Mouse (Mus musculus) intestine, embryonic 14.5 days (tissue): Measurements from ENCODE around the gene Abcc2. TPM values are rescaled to one million over a fixed set of nuclear protein-coding genes. Genes with fewer than 3 reads are reported as not detected.

Experiments
- ATAC-seq: fragments of 200-750 bp; cut with Nextera tagmentation; replicated peaks from 2 replicates; pipeline ENCODE4 v1.8.0; 2017; ENCODE audit warnings: low read depth, moderate number of reproducible peaks, moderate TSS enrichment, moderate library complexity; ENCODE audit not compliant: low FRiP score, low TSS enrichment
- DNase-seq: peaks from one replicate; pipeline ENCODE4 v3.0.0-alpha.2; 2018; ENCODE audit warnings: low spot score
- H3K27ac ChIP-seq: fragments of 300-500 bp; sonication (generic); 2 replicates; pipeline ENCODE4 v1.5.1; 2014; ENCODE audit warnings: low read depth, mild to moderate bottlenecking, control low read depth
- H3K27me3 ChIP-seq: fragments of 300-500 bp; sonication (generic); replicated peaks from 2 replicates; pipeline ENCODE4 v1.6.1; 2014; ENCODE audit warnings: low read length, control low read depth; ENCODE audit not compliant: control insufficient read depth, insufficient read depth
- H3K36me3 ChIP-seq: fragments of 300-500 bp; sonication (generic); 2 replicates; pipeline ENCODE4 v1.6.1; 2014; ENCODE audit warnings: low read length, control low read depth; ENCODE audit not compliant: control insufficient read depth, insufficient read depth
- H3K4me1 ChIP-seq: fragments of 300-500 bp; sonication (generic); replicated peaks from 2 replicates; pipeline ENCODE4 v1.6.1; 2014; ENCODE audit warnings: low read length, control low read depth, mixed read lengths; ENCODE audit not compliant: control insufficient read depth, insufficient read depth
- H3K4me2 ChIP-seq: fragments of 300-500 bp; sonication (generic); 2 replicates; pipeline ENCODE4 v1.6.1; 2014; ENCODE audit warnings: low read length
- H3K4me3 ChIP-seq: fragments of 300-500 bp; sonication (generic); 2 replicates; pipeline ENCODE4 v1.5.1; 2014; ENCODE audit warnings: low read depth, low read length, control low read depth, mixed read lengths
- H3K9ac ChIP-seq: fragments of 300-500 bp; sonication (generic); 2 replicates; pipeline ENCODE4 v1.6.1; 2014; ENCODE audit warnings: mild to moderate bottlenecking, low read length
- H3K9me3 ChIP-seq: fragments of 300-500 bp; sonication (generic); 2 replicates; pipeline ENCODE4 v1.6.1; 2016; ENCODE audit warnings: low read length, control low read depth; ENCODE audit not compliant: control insufficient read depth
- WGBS: fragments of 180-500 bp; shearing (Covaris S2); extraction: QIAGEN DNeasy Blood & Tissue Kit; methylation state at CpG from one replicate; pipeline ENCODE4 v1.1.7; 2014; 5-methylcytosine and 5-hydroxymethylcytosine counted together
- polyA plus RNA-seq: library from polyadenylated mRNA; unstranded; fragments of >200 nt; fragmentation: Nextera tagmentation; extraction: Ambion mirVana; gene quantifications from 2 replicates; pipeline ENCODE4 v1.2.1, GENCODE M21; 2014

Gene Abcc2
- polyA plus RNA-seq, result 3.8 and 5.3 TPM in 2 replicates

DNA sequence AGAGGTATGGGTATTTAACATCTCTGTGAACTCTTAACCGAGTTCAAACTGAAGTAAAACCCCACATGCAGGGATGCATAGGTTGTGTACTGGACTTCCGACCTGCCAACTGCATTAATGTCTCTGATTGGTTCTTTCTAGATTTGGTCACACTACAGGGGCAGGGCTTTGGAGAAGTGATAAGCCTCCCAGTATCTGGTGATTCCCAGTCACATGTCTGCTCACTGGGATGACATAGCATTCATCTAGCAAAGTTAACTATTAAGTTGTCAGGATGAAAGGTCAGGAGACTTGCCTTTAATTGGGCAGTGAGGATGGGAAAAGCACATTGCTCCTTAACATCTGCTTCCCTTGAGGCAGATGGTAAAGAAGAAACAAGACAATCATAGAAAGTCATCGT lies at the start of gene Abcc2:
TSS of gene Abcc2 (plus strand) at position 213 of the 400 bp plus-strand sequence.
- Histone ChIP-seq H3K4me1 (no peaks in the 10 kb centered on the region), H3K36me3 (no peaks in the 10 kb centered on the region), H3K4me2 (no peak within 1 kb of the TSS), H3K9me3 (no peaks in the 10 kb centered on the region), H3K27ac (no peak within 1 kb of the TSS), H3K27me3 (no peaks in the 10 kb centered on the region), H3K4me3 (no peak within 1 kb of the TSS), H3K9ac (no peak within 1 kb of the TSS)
- ATAC-seq (no peak), DNase-seq (no peak)
- 83% methylated on average over 3 of the region's 3 CpGs for WGBS

DNA sequence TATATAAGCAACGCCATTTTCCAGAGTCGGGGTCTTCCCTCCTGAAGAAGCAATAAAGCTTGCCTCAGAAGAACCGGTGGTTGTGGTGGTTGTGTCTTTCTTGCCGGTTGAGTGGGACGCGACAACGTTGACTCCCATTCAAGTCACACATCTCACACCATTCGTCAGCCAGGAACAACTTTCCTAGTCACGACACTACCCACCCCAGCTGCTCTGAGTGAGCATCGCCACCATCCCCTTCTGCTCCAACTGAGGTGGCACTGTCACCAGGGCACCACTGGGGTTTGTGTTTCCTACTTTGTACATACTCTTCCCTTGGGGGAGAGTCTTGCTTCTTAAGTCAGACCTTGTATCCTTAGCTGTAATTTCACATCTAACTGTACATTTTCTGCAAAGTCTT lies 43.6 kb upstream of the Abcc2 start:
- H3K27ac ChIP-seq, result no peak overlapping the region
- no peaks in the 10 kb centered on the region for H3K4me1 ChIP-seq
- H3K4me3 ChIP-seq, result no peak overlapping the region
- H3K36me3 ChIP-seq, result peaks cover 82% of the 10 kb centered on the region
- DNase-seq, result no peak
- no peaks in the 10 kb centered on the region for H3K27me3 ChIP-seq
- H3K4me2 ChIP-seq, result no peak overlapping the region
- 97% methylated on average over 10 of the region's 10 CpGs for WGBS
- no peak overlapping the region for H3K9ac ChIP-seq
- ATAC-seq, result no peak
- H3K9me3 ChIP-seq, result no peaks in the 10 kb centered on the region

- Histone ChIP-seq H3K36me3 (peaks cover 88% of the 10 kb centered on the region), H3K4me1 (no peaks in the 10 kb centered on the region), H3K4me2 (no peak overlapping the region), H3K27ac (no peak overlapping the region), H3K4me3 (no peak overlapping the region), H3K9ac (no peak overlapping the region), H3K9me3 (no peaks in the 10 kb centered on the region), H3K27me3 (no peaks in the 10 kb centered on the region)
- ATAC-seq (no peak), DNase-seq (peak; percentile 18)
- WGBS, result 94% methylated on average over 7 of the region's 7 CpGs
These were observed 38.6 kb upstream of the Abcc2 start for GRCm38 (mm10) chr19:43743401-43743800.

DNA sequence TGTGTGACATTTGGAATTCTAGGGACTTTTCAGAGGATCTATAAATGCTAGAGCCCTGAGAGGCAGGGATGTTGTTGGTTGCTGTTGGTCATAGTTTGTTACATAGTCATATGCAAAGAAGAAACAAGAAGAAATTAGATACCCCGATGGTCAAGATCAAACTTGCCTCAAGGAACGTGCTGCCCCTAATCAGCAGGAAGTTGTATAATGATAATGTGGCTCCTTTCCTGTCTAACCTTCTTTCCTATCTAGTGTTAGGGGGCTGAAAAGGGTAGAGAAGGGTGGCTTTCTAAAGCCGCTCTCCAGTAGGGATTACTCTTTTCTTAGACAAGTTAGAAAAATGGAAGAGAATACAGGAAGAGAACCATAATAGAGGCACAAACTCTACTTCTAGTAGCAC lies 36.3 kb upstream of the Abcc2 start:
- H3K9me3 ChIP-seq, result no peaks in the 10 kb centered on the region
- 90% methylated on average over 3 of the region's 3 CpGs for WGBS
- ATAC-seq (no peak), DNase-seq (no peak)
- H3K4me3 ChIP-seq, result no peak overlapping the region
- peaks cover 87% of the 10 kb centered on the region for H3K36me3 ChIP-seq
- H3K27me3 ChIP-seq, result no peaks in the 10 kb centered on the region
- H3K4me2 ChIP-seq, result no peak overlapping the region
- no peak overlapping the region for H3K9ac ChIP-seq
- H3K27ac ChIP-seq, result no peak overlapping the region
- H3K4me1 ChIP-seq, result no peaks in the 10 kb centered on the region

DNA sequence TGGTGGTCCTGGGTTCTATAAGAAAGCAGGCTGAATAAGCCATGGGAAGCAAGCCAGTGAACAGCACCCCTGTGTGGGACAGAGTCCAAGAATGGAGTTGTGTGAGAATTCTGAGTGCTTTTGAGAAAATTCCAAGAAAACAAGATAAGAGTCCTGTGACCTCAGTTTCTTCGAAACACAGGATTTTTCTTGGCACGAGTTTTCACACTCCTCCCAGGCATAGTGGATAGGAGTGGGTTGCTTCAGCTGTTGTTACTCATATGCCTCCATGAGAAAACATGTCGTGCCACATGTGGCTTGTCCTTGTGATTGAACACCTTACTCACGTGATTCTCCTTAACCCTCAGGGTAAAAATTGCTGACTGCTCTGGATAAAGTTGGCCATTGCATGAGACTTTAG lies 34.1 kb upstream of the Abcc2 start:
- Histone ChIP-seq H3K4me3 (no peak overlapping the region), H3K27ac (no peak overlapping the region), H3K27me3 (no peaks in the 10 kb centered on the region), H3K9me3 (no peaks in the 10 kb centered on the region), H3K36me3 (peaks cover 77% of the 10 kb centered on the region), H3K4me2 (no peak overlapping the region), H3K4me1 (no peaks in the 10 kb centered on the region), H3K9ac (no peak overlapping the region)
- DNase-seq, result no peak
- 93% methylated on average over 4 of the region's 4 CpGs for WGBS
- ATAC-seq, result no peak

DNA sequence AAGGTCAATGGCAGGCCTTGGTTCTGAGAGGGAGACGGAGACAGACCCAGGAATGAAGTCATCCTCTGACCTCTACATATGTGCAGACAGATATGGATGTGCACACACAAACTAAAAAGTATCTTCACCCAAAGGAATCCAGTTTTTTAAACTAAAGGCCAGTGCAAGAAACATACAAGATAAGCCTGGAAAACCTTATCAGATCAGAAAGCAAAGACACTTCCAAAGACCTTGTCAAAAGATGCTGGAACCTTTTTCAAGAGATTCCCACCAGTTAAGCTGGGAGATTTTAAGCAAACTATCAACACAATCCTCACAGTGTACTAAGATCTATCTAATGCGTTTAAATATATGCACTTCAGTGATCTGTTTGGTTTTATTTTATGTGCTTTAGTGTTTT lies 32.0 kb upstream of the Abcc2 start:
- Histone ChIP-seq H3K27me3 (no peaks in the 10 kb centered on the region), H3K4me2 (no peak overlapping the region), H3K36me3 (peaks cover 58% of the 10 kb centered on the region), H3K4me3 (no peak overlapping the region), H3K9me3 (no peaks in the 10 kb centered on the region), H3K9ac (no peak overlapping the region), H3K27ac (no peak overlapping the region), H3K4me1 (peaks cover 4% of the 10 kb centered on the region; the same call in 1 of the 2 replicates)
- ATAC-seq, result no peak
- DNase-seq, result peak; percentile 12
- 98% methylated on average over 2 of the region's 2 CpGs for WGBS

- peak within 1 kb of the TSS; percentile 71 for H3K4me2 ChIP-seq
- peaks cover 4% of the 10 kb centered on the region; the same call in 1 of the 2 replicates for H3K4me1 ChIP-seq
- DNase-seq (peak; percentile 98), ATAC-seq (peak; percentile 89)
- H3K27me3 ChIP-seq, result no peaks in the 10 kb centered on the region
- H3K36me3 ChIP-seq, result peaks cover 33% of the 10 kb centered on the region
- WGBS, result under 1% methylated on average over 62 of the region's 62 CpGs
- H3K9ac ChIP-seq, result peak within 1 kb of the TSS; percentile 79
- peak within 1 kb of the TSS; percentile 97 for H3K27ac ChIP-seq
- H3K4me3 ChIP-seq, result peak within 1 kb of the TSS; percentile 76
- H3K9me3 ChIP-seq, result no peaks in the 10 kb centered on the region
These were observed 29.3 kb upstream of the Abcc2 start, which contains the start of the genes Cutc and Cox15 for GRCm38 (mm10) chr19:43752489-43753225. Gene Cutc (plus strand): TSS chr19:43752996. Gene Cox15 (minus strand): TSS chr19:43753000.

DNA sequence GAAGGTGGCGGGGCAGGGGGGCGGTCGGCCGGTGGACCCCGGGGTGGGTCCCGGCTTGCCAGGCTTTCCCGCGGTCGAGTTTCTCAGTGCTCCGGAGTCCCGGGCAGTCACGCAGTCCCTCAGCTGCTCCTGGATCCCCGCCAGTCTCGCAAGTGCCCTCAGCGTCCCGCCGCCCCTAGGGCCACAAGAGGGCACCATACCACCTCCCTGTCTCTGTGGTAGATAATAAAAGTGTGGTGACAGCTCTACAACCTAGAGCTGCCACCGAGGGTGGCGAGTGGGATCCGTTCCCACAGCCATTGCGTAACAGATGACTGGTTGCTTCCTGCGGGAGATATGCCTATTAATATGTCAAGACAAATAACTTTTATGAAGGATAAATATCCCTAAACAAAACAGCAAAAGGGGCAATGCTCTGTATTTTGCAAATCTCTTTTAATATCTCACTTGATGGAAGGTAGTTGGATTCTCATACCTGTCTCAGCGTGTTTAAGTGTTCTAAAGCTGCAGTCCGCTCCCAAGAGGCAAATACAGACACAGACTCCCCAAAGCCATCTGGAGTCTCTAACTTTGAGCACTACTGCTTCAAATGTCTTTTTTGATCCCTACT lies 28.7 kb upstream of the Abcc2 start:
- H3K27me3 ChIP-seq, result no peaks in the 10 kb centered on the region
- H3K9me3 ChIP-seq, result no peaks in the 10 kb centered on the region
- peak overlapping the region; percentile 71 for H3K4me2 ChIP-seq
- peak overlapping the region; percentile 79 for H3K9ac ChIP-seq
- H3K27ac ChIP-seq, result peak overlapping the region; percentile 97
- peak; percentile 95 for DNase-seq
- peak; percentile 85 for ATAC-seq
- H3K36me3 ChIP-seq, result peaks cover 26% of the 10 kb centered on the region
- peak overlapping the region; percentile 76 for H3K4me3 ChIP-seq
- H3K4me1 ChIP-seq, result peaks cover 4% of the 10 kb centered on the region; the same call in 1 of the 2 replicates
- WGBS, result under 1% methylated on average over 20 of the region's 24 CpGs
